Mouse (Mus musculus): ENCODE measurements around the gene Zmym5. TPM values are rescaled to one million over a fixed set of nuclear protein-coding genes. Genes with fewer than 3 reads are reported as not detected.
"Not testable (repeated sequence)": the region's sequence is repeated elsewhere in the genome, so short reads cannot be mapped to it uniquely, and the experiment has no call there.

Zmym5 gene
- 10 to 100 TPM; 23.8 to 26.5 TPM for total RNA-seq (2021)

- intact Hi-C loops (cut with DNase I) = not testable (repeated sequence)
Measured at GRCm38 (mm10) chr14:56811701-56812339, at the start of gene Zmym5. Gene Zmym5 (minus strand): TSS chr14:56811716.

GRCm38 (mm10) chr14:56849681-56850080 lies 38.2 kb upstream of the Zmym5 start:
- intact Hi-C loops (cut with DNase I) = no loop called here
- no peak for DNase-seq

More at GRCm38 (mm10) chr14:56811701-56812339, at the start of gene Zmym5:
- DNase-seq = peak; percentile 93 to 95

GRCm38 (mm10) chr14:56848322-56848721 lies 36.8 kb upstream of the Zmym5 start:
- intact Hi-C loops (cut with DNase I) = no loop called here
- DNase-seq = no peak

GRCm38 (mm10) chr14:56844507-56844906 lies 33.0 kb upstream of the Zmym5 start:
- intact Hi-C loops (cut with DNase I) = no loop called here
- no peak for DNase-seq

GRCm38 (mm10) chr14:56844033-56844432 lies 32.5 kb upstream of the Zmym5 start:
- intact Hi-C loops (cut with DNase I) = no loop called here
- no peak for DNase-seq

GRCm38 (mm10) chr14:56834576-56834975 lies 23.1 kb upstream of the Zmym5 start:
- intact Hi-C loops (cut with DNase I); DNase-seq: not testable (repeated sequence)

GRCm38 (mm10) chr14:56833211-56833610 lies 21.7 kb upstream of the Zmym5 start:
- peak; percentile 54 to 68 for DNase-seq
- intact Hi-C loops (cut with DNase I) = not testable (repeated sequence)

GRCm38 (mm10) chr14:56832563-56833113 lies 21.1 kb upstream of the Zmym5 start:
- DNase-seq = no peak
- intact Hi-C loops (cut with DNase I) = no loop called here

- DNase-seq = no peak
Measured at GRCm38 (mm10) chr14:56832147-56832546, 20.6 kb upstream of the Zmym5 start.

GRCm38 (mm10) chr14:56830491-56831045 lies 19.1 kb upstream of the Zmym5 start:
- intact Hi-C loops (cut with DNase I) = no loop called here
- DNase-seq = no peak

More at GRCm38 (mm10) chr14:56832147-56832546, 20.6 kb upstream of the Zmym5 start:
- intact Hi-C loops (cut with DNase I) = no loop called here

- DNase-seq = no peak
- intact Hi-C loops (cut with DNase I) = no loop called here
Measured at GRCm38 (mm10) chr14:56824562-56824961, 13.0 kb upstream of the Zmym5 start.

- intact Hi-C loops (cut with DNase I) = no loop called here
- no peak for DNase-seq
Measured at GRCm38 (mm10) chr14:56817616-56818015, 6.1 kb upstream of the Zmym5 start.

- intact Hi-C loops (cut with DNase I) = no loop called here
- no peak for DNase-seq
Measured at GRCm38 (mm10) chr14:56817131-56817530, 5.6 kb upstream of the Zmym5 start.

GRCm38 (mm10) chr14:56816541-56816940 lies 5.0 kb upstream of the Zmym5 start:
- no peak for DNase-seq
- intact Hi-C loops (cut with DNase I) = no loop called here

- intact Hi-C loops (cut with DNase I) = no loop called here
Measured at GRCm38 (mm10) chr14:56812520-56813036, 1.1 kb upstream of the Zmym5 start.

GRCm38 (mm10) chr14:56810781-56811690 lies 480 bp downstream of the Zmym5 start:
- intact Hi-C loops (cut with DNase I) = not testable (repeated sequence)
- DNase-seq = peak; percentile 54 to 64

More at GRCm38 (mm10) chr14:56812520-56813036, 1.1 kb upstream of the Zmym5 start:
- DNase-seq = peak; percentile 86 to 88

GRCm38 (mm10) chr14:56793243-56793642 lies 18.3 kb downstream of the Zmym5 start:
- peak; percentile 44 to 61 for DNase-seq
- intact Hi-C loops (cut with DNase I) = loop anchor here (2.0 to 10.0 kb wide), 3 partner anchors 111 to 418 kb away; no protein-coding TSS in a partner anchor

GRCm38 (mm10) chr14:56784575-56784974 lies 26.9 kb downstream of the Zmym5 start:
- intact Hi-C loops (cut with DNase I) = no loop called here
- DNase-seq = no peak

GRCm38 (mm10) chr14:56778933-56779300 lies 32.6 kb downstream of the Zmym5 start:
- no peak for DNase-seq
- intact Hi-C loops (cut with DNase I) = no loop called here

GRCm38 (mm10) chr14:56778200-56778932 lies 33.1 kb downstream of the Zmym5 start, which contains the start of gene Pspc1:
Gene Pspc1 (minus strand): TSS chr14:56778316.
- intact Hi-C loops (cut with DNase I) = no loop called here

More at GRCm38 (mm10) chr14:56778200-56778932, 33.1 kb downstream of the Zmym5 start, which contains the start of gene Pspc1:
- peak; percentile 98 to 99 for DNase-seq

Data from heart, postnatal 10 days (tissue).